Mouse (Mus musculus) forebrain, postnatal 0 days (tissue): Measurements from ENCODE around the gene Zc3h4. TPM values are rescaled to one million over a fixed set of nuclear protein-coding genes. Genes with fewer than 3 reads are reported as not detected.

ENCODE experiments used
- ATAC-seq: fragments of 200-750 bp; cut with Nextera tagmentation; 2 replicates; pipeline ENCODE4 v1.8.0; 2017; ENCODE audit warnings: mild to moderate bottlenecking, moderate library complexity
- DNase-seq: peaks from one replicate; pipeline ENCODE4 v3.0.0-alpha.2; 2015
- H3K27ac ChIP-seq: fragments of 300-500 bp; sonication (generic); 2 replicates; pipeline ENCODE4 v1.5.1; 2014; ENCODE audit warnings: low read depth, mild to moderate bottlenecking, antibody characterized with exemption, low read length, moderate library complexity, mixed read lengths
- H3K27me3 ChIP-seq: fragments of 300-500 bp; sonication (generic); 2 replicates; pipeline ENCODE4 v1.6.1; 2014; ENCODE audit warnings: mild to moderate bottlenecking, low read length, mixed read lengths; ENCODE audit not compliant: insufficient read depth
- H3K36me3 ChIP-seq: fragments of 300-500 bp; sonication (generic); 2 replicates; pipeline ENCODE4 v1.6.1; 2014; ENCODE audit warnings: mild to moderate bottlenecking, moderate library complexity; ENCODE audit not compliant: insufficient read depth
- H3K4me1 ChIP-seq: fragments of 300-500 bp; sonication (generic); 2 replicates; pipeline ENCODE4 v1.6.1; 2014; ENCODE audit warnings: antibody characterized with exemption; ENCODE audit not compliant: insufficient read depth
- H3K4me2 ChIP-seq: fragments of 300-500 bp; sonication (generic); 2 replicates; pipeline ENCODE4 v1.6.1; 2014; ENCODE audit warnings: low read depth, mild to moderate bottlenecking, moderate library complexity
- H3K4me3 ChIP-seq: fragments of 300-500 bp; sonication (generic); 2 replicates; pipeline ENCODE4 v1.5.1; 2014; ENCODE audit warnings: low read depth, low read length, mixed read lengths
- H3K9ac ChIP-seq: fragments of 300-500 bp; sonication (generic); 2 replicates; pipeline ENCODE4 v1.6.1; 2014; ENCODE audit warnings: mild to moderate bottlenecking
- H3K9me3 ChIP-seq: fragments of 300-500 bp; sonication (generic); 2 replicates; pipeline ENCODE4 v1.6.1; 2016; ENCODE audit warnings: low read length
- CTCF ChIP-seq: sonication (generic); IDR thresholded peaks from 2 replicates; pipeline ENCODE4 v1.5.1; 2016; ENCODE audit warnings: antibody characterized with exemption, control low read depth, low read depth
- WGBS: fragments of 180-500 bp; shearing (Covaris S2); extraction: QIAGEN DNeasy Blood & Tissue Kit; methylation state at CpG from one replicate; pipeline ENCODE4 v1.1.7; 2014; 5-methylcytosine and 5-hydroxymethylcytosine counted together
- polyA plus RNA-seq: library from polyadenylated mRNA; unstranded; fragments of >200 nt; fragmentation: Nextera tagmentation; extraction: Ambion mirVana; gene quantifications from 2 replicates; pipeline ENCODE4 v1.2.1, GENCODE M21; 2015
- total RNA-seq: library from RNA; depleted of rRNA; stranded (reverse); fragments of >200 nt; gene quantifications from 2 replicates; pipeline ENCODE4 v1.2.3, GENCODE M21; 2014; rRNA removed

Gene Zc3h4
- total and polyA plus RNA-seq, 2 experiments from 2014 or later, result 11.0 to 57.5 TPM

- Histone ChIP-seq H3K4me1 (peaks cover 4% of the 10 kb centered on the region; the same call in 1 of the 2 replicates), H3K4me2 (peak overlapping the region; percentile 53), H3K27ac (no peak overlapping the region), H3K4me3 (peak overlapping the region; percentile 32), H3K9me3 (no peaks in the 10 kb centered on the region), H3K27me3 (peaks cover 50% of the 10 kb centered on the region), H3K36me3 (no peaks in the 10 kb centered on the region), H3K9ac (peak overlapping the region; percentile 32; the same call in 1 of the 2 replicates)
- no peak for DNase-seq
- WGBS, result 3% methylated on average over 34 of the region's 34 CpGs
- TF ChIP-seq CTCF, result no peak
- ATAC-seq, result peak; percentile 19; the same call in 1 of the 2 replicates
Measured at GRCm38 (mm10) chr7:16476600-16476989, 75.9 kb downstream of the Zc3h4 start.

- peak within 1 kb of the TSS; percentile 53 for H3K4me2 ChIP-seq
- no peaks in the 10 kb centered on the region for H3K36me3 ChIP-seq
- peak within 1 kb of the TSS; percentile 32; the same call in 1 of the 2 replicates for H3K9ac ChIP-seq
- peaks cover 4% of the 10 kb centered on the region; the same call in 1 of the 2 replicates for H3K4me1 ChIP-seq
- peaks cover 50% of the 10 kb centered on the region for H3K27me3 ChIP-seq
- ATAC-seq (no peak), DNase-seq (no peak)
- no peaks in the 10 kb centered on the region for H3K9me3 ChIP-seq
- 87% methylated on average over 8 of the region's 8 CpGs for WGBS
- peak within 1 kb of the TSS; percentile 32 for H3K4me3 ChIP-seq
- no peak within 1 kb of the TSS for H3K27ac ChIP-seq
- TF ChIP-seq CTCF, result no peak
Measured at GRCm38 (mm10) chr7:16477628-16478027, 76.9 kb downstream of the Zc3h4 start, which contains the start of gene Npas1. Gene Npas1 (minus strand): TSS chr7:16477728.

Other genes starting within 250 kb of the Zc3h4 start
- 98.6 and 100 TPM in 2 replicates for gene Meis3, start 225.8 kb upstream of the Zc3h4 start, total RNA-seq
- gene Meis3, start 225.8 kb upstream of the Zc3h4 start, polyA plus RNA-seq, result 86.4 and 90.9 TPM in 2 replicates
- 10.9 and 16.0 TPM in 2 replicates for gene Dhx34, start 178.9 kb upstream of the Zc3h4 start, total RNA-seq
- 8.4 and 9.7 TPM in 2 replicates for gene Dhx34, start 178.9 kb upstream of the Zc3h4 start, polyA plus RNA-seq
- 0.14 and 0.23 TPM in 2 replicates for gene C5ar2, start 156.8 kb upstream of the Zc3h4 start, total RNA-seq
- 0.13 and 0.17 TPM in 2 replicates for gene C5ar2, start 156.8 kb upstream of the Zc3h4 start, polyA plus RNA-seq
- 0.52 and 1.2 TPM in 2 replicates for gene C5ar1, start 141.4 kb upstream of the Zc3h4 start, total RNA-seq
- 1.7 TPM in 2 replicates for gene C5ar1, start 141.4 kb upstream of the Zc3h4 start, polyA plus RNA-seq
- 36.9 and 43.2 TPM in 2 replicates for gene Inafm1, start 127.3 kb upstream of the Zc3h4 start, total RNA-seq
- 63.6 and 68.4 TPM in 2 replicates for gene Inafm1, start 127.3 kb upstream of the Zc3h4 start, polyA plus RNA-seq
- gene Ccdc9, start 114.1 kb upstream of the Zc3h4 start, total RNA-seq, result 31.6 and 38.2 TPM in 2 replicates
- gene Ccdc9, start 114.1 kb upstream of the Zc3h4 start, polyA plus RNA-seq, result 12.8 and 18.6 TPM in 2 replicates
- gene Bbc3, start 92.5 kb upstream of the Zc3h4 start, total RNA-seq, result 41.2 and 57.8 TPM in 2 replicates
- 40.0 and 40.2 TPM in 2 replicates for gene Bbc3, start 92.5 kb upstream of the Zc3h4 start, polyA plus RNA-seq
- 114 and 122 TPM in 2 replicates for gene Sae1, start 13.1 kb upstream of the Zc3h4 start, total RNA-seq
- 197 and 211 TPM in 2 replicates for gene Sae1, start 13.1 kb upstream of the Zc3h4 start, polyA plus RNA-seq
- gene Tmem160, start 51.9 kb downstream of the Zc3h4 start, total RNA-seq, result 40.1 and 61.2 TPM in 2 replicates
- gene Tmem160, start 51.9 kb downstream of the Zc3h4 start, polyA plus RNA-seq, result 105 and 130 TPM in 2 replicates
- 10.1 and 10.2 TPM in 2 replicates for gene Npas1, start 76.8 kb downstream of the Zc3h4 start, total RNA-seq
- 12.6 and 14.7 TPM in 2 replicates for gene Npas1, start 76.8 kb downstream of the Zc3h4 start, polyA plus RNA-seq
- 133 and 149 TPM in 2 replicates for gene Arhgap35, start 214.1 kb downstream of the Zc3h4 start, total RNA-seq
- 20.6 and 27.0 TPM in 2 replicates for gene Arhgap35, start 214.1 kb downstream of the Zc3h4 start, polyA plus RNA-seq